Mouse (Mus musculus) heart, postnatal 0 days (tissue): ENCODE results near the gene St6galnac3.

Source experiments
- CTCF ChIP-seq: IDR thresholded peaks from 2 replicates; pipeline ENCODE4 v1.5.1; 2016; ENCODE audit warnings: antibody characterized with exemption, control low read depth, low read depth
- EP300 ChIP-seq: IDR thresholded peaks from 2 replicates; pipeline ENCODE4 v1.6.1; 2016; ENCODE audit warnings: antibody characterized with exemption, low read depth

GRCm38 (mm10) chr3:153174336-153175033, 550.5 kb downstream of the St6galnac3 start:
- TF ChIP-seq CTCF (no peak), EP300 (no peak)
